Mouse (Mus musculus) embryo, embryonic 11 days (tissue): ENCODE measurements around the gene Olfr172.

Source experiments
- DNase-seq: peaks from one replicate; pipeline ENCODE4 v3.0.0-alpha.2; 2015

Olfr172 gene

GRCm38 (mm10) chr16:58763076-58763475 lies at the start of gene Olfr172:
Olfr172 (minus strand) TSS chr16:58763176.
- no peak for DNase-seq

- DNase-seq, result no peak
These were observed 37.2 kb upstream of the Olfr172 start, which contains the start of gene Olfr173 for GRCm38 (mm10) chr16:58800168-58800567. Olfr173 (minus strand) TSS chr16:58800268.

DNA sequence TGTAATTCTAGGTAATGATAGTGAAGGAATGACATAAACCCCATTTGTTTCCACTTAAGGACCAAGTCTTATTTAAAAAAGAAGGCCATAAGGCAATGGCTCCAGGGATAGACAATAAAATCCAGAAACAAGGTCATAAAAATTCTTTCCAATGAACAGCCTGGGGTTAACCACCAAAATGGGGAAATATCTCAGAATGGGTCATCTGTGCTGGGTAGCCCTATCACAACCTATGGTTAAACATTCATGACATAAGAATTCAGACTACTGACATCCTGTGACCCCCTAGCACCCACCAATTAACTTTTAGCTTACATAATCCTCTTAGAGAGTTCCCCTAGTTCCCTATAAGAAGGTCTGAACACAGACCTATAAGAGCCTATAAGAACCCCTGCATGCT lies 6.8 kb downstream of the Olfr172 start:
- no peak for DNase-seq

DNA sequence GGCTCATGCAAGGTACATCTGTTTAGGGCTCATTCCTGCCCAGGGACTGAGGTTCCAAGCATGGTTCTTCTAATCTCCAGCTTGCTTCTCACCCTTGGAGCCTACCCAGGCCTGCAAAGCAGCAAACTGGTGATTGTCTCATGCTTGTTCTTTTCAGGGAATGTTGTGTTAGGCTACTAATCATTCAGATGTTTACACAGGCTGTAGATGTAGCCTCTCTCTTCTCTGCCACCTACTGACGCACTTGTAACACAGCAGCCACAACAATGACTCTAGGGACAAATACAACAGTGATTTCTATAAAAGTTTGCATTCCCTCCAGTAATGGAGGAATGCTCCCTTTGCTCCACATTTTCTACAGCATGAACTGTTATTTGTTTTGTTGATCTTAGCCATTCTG lies 11.7 kb downstream of the Olfr172 start:
- DNase-seq, result peak; percentile 20

GRCm38 (mm10) chr16:58746715-58747114 lies 16.3 kb downstream of the Olfr172 start:
- no peak for DNase-seq

DNA sequence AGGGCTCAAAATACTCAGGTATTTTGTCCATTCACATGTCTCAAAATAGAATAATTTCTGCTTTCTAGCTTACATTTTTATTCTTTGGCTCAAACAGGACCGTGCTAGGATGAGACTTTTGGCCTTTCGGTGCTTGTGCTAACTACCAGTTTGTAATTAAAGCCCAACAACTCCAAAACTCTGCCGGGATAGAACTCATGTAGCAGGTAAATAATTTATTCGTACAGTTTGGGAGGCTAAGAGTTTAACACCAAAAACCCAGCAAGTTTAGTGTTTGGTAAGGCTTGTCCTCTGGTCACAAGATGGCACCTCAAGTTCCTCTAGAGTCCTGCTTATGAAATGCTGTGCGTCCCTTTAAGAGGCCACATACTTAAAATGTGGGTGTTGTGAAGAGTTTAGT lies 22.2 kb downstream of the Olfr172 start:
- DNase-seq, result no peak

DNA sequence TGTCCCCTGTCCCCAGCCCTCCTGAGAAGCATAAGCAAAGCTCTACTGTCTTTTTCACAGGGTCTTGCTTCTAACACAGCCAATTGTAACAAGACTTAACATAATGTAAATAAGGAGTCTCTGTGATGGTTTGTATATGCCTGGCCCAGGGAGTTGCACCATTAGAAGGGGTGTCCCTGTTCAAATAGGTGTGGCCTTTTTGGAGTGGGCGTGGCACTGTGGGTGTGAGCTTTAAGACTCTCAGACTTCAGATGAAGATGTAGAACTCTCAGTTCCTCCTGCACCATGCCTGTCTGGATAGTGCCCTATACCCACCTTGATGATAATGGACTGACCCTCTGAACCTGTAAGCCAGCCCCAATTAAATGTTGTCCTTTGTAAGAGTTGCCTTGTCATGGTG lies 24.2 kb downstream of the Olfr172 start:
- no peak for DNase-seq

GRCm38 (mm10) chr16:58738205-58738604 lies 24.8 kb downstream of the Olfr172 start:
- DNase-seq, result no peak

DNA sequence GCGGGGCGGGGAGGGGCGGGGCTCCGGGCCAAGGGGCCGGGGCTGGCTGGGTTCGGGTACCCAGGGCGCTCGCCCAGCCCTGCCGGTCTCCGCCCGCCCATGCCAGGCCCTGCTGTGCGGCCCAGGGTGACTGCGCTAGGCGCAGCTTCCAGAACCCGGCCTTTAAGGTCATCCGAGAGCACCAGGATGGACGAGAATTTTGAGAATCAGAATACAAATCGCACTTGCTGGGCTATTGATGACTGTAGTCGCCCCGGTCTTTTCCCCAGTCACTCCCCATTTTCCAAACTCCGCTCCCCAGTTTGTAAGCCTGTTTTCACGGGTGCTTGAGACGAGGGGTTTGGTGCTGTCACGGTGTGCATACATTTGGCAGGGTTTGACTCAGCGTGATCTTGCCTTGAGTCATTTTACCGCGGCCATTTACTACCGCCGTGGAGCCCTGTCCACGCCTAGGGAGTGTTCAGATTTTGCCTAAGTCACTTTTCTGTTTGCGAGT lies 34.8 kb downstream of the Olfr172 start:
- peak; percentile 46 for DNase-seq

GRCm38 (mm10) chr16:58727477-58728131 lies 35.4 kb downstream of the Olfr172 start, which contains the start of gene Cldnd1:
Cldnd1 (plus strand) TSS chr16:58727910.
- DNase-seq, result peak; percentile 98

GRCm38 (mm10) chr16:58726680-58727476 lies 36.1 kb downstream of the Olfr172 start:
- no peak for DNase-seq

- no peak for DNase-seq
These were observed 40.7 kb downstream of the Olfr172 start for GRCm38 (mm10) chr16:58722292-58722691.

GRCm38 (mm10) chr16:58718666-58719120 lies 44.3 kb downstream of the Olfr172 start, which contains the start of gene Gpr15:
Gpr15 (minus strand) TSS chr16:58719070.
- DNase-seq, result no peak

GRCm38 (mm10) chr16:58715018-58715417 lies 48.0 kb downstream of the Olfr172 start:
- no peak for DNase-seq

- DNase-seq, result no peak
These were observed 49.8 kb downstream of the Olfr172 start for GRCm38 (mm10) chr16:58713128-58713527.

- DNase-seq, result no peak
These were observed 50.8 kb downstream of the Olfr172 start for GRCm38 (mm10) chr16:58712221-58712620.
